Mouse (Mus musculus) lung, embryonic 15.5 days (tissue): Measurements from ENCODE around the gene Tmem136. TPM values are rescaled to one million over a fixed set of nuclear protein-coding genes. Genes with fewer than 3 reads are reported as not detected.

Experiments used
- ATAC-seq: fragments of 200-750 bp; cut with Nextera tagmentation; 2 replicates; pipeline ENCODE4 v1.8.0; 2017; ENCODE audit warnings: moderate number of reproducible peaks, borderline replicate concordance; ENCODE audit not compliant: low FRiP score, low TSS enrichment; ENCODE audit errors: extremely low read depth
- H3K27ac ChIP-seq: fragments of 300-500 bp; sonication (generic); 2 replicates; pipeline ENCODE4 v1.5.1; 2015; ENCODE audit warnings: moderate library complexity, mild to moderate bottlenecking, inconsistent platforms
- H3K27me3 ChIP-seq: fragments of 300-500 bp; sonication (generic); 2 replicates; pipeline ENCODE4 v1.6.1; 2015; ENCODE audit warnings: inconsistent platforms
- H3K36me3 ChIP-seq: fragments of 300-500 bp; sonication (generic); 2 replicates; pipeline ENCODE4 v1.6.1; 2015; ENCODE audit warnings: inconsistent platforms
- H3K4me1 ChIP-seq: fragments of 300-500 bp; sonication (generic); 2 replicates; pipeline ENCODE4 v1.6.1; 2015; ENCODE audit warnings: inconsistent platforms
- H3K4me2 ChIP-seq: fragments of 300-500 bp; sonication (generic); 2 replicates; pipeline ENCODE4 v1.6.1; 2015; ENCODE audit warnings: inconsistent platforms, mild to moderate bottlenecking, moderate library complexity
- H3K4me3 ChIP-seq: fragments of 300-500 bp; sonication (generic); 2 replicates; pipeline ENCODE4 v1.5.1; 2015; ENCODE audit warnings: mild to moderate bottlenecking, inconsistent platforms
- H3K9ac ChIP-seq: fragments of 300-500 bp; sonication (generic); 2 replicates; pipeline ENCODE4 v1.6.1; 2015; ENCODE audit warnings: inconsistent platforms
- H3K9me3 ChIP-seq: fragments of 300-500 bp; sonication (generic); 2 replicates; pipeline ENCODE4 v1.6.1; 2016; ENCODE audit warnings: inconsistent platforms
- WGBS: fragments of 180-500 bp; shearing (Covaris S2); methylation state at CpG from one replicate; pipeline ENCODE4 v1.1.7; 2015; 5-methylcytosine and 5-hydroxymethylcytosine counted together
- polyA plus RNA-seq: library from polyadenylated mRNA; unstranded; fragments of >200 nt; fragmentation: Nextera tagmentation; extraction: Ambion mirVana; gene quantifications from 2 replicates; pipeline ENCODE4 v1.2.1, GENCODE M21; 2015

Tmem136 gene
- polyA plus RNA-seq, 1 experiment from 2014 or later: 3.7 TPM

- WGBS: 87% methylated on average over 2 of the region's 2 CpGs
- Histone ChIP-seq H3K36me3 (no peaks in the 10 kb centered on the region), H3K4me2 (no peak overlapping the region), H3K4me3 (no peak overlapping the region), H3K4me1 (peaks cover 23% of the 10 kb centered on the region), H3K9me3 (no peaks in the 10 kb centered on the region), H3K27me3 (no peaks in the 10 kb centered on the region), H3K27ac (no peak overlapping the region), H3K9ac (no peak overlapping the region)
- ATAC-seq: no peak
Measured at GRCm38 (mm10) chr9:43070153-43070552, 46.2 kb downstream of the Tmem136 start.

- no peaks in the 10 kb centered on the region for H3K9me3 ChIP-seq
- WGBS: 63% methylated on average over 3 of the region's 3 CpGs
- no peak overlapping the region for H3K4me2 ChIP-seq
- no peak overlapping the region for H3K4me3 ChIP-seq
- H3K4me1 ChIP-seq: peaks cover 23% of the 10 kb centered on the region
- no peak overlapping the region for H3K27ac ChIP-seq
- ATAC-seq: no peak
- no peaks in the 10 kb centered on the region for H3K36me3 ChIP-seq
- no peaks in the 10 kb centered on the region for H3K27me3 ChIP-seq
- H3K9ac ChIP-seq: no peak overlapping the region
Measured at GRCm38 (mm10) chr9:43067896-43068295, 48.5 kb downstream of the Tmem136 start.

- Histone ChIP-seq H3K36me3 (no peaks in the 10 kb centered on the region), H3K9ac (no peak overlapping the region), H3K4me2 (no peak overlapping the region), H3K4me1 (peaks cover 19% of the 10 kb centered on the region), H3K4me3 (no peak overlapping the region), H3K9me3 (no peaks in the 10 kb centered on the region), H3K27me3 (no peaks in the 10 kb centered on the region), H3K27ac (no peak overlapping the region)
- no peak for ATAC-seq
- 90% methylated on average over 4 of the region's 4 CpGs for WGBS
Measured at GRCm38 (mm10) chr9:43065231-43065630, 51.1 kb downstream of the Tmem136 start.

GRCm38 (mm10) chr9:43061545-43061944, 54.8 kb downstream of the Tmem136 start:
- H3K27me3 ChIP-seq: no peaks in the 10 kb centered on the region
- H3K4me3 ChIP-seq: no peak overlapping the region
- no peak overlapping the region for H3K27ac ChIP-seq
- ATAC-seq: no peak
- no peak overlapping the region for H3K4me2 ChIP-seq
- WGBS: 40% methylated on average over 1 of the region's 1 CpGs
- no peaks in the 10 kb centered on the region for H3K9me3 ChIP-seq
- no peaks in the 10 kb centered on the region for H3K36me3 ChIP-seq
- peaks cover 3% of the 10 kb centered on the region for H3K4me1 ChIP-seq
- no peak overlapping the region for H3K9ac ChIP-seq

Other genes starting within 250 kb of the Tmem136 start
- 3.1 and 3.2 TPM in 2 replicates for gene Grik4, start 172.1 kb downstream of the Tmem136 start, polyA plus RNA-seq
- 12.5 and 14.3 TPM in 2 replicates for gene Arhgef12, start 9.3 kb downstream of the Tmem136 start, polyA plus RNA-seq
- 0.08 and 0.22 TPM in 2 replicates for gene Pou2f3, start 93.8 kb upstream of the Tmem136 start, polyA plus RNA-seq
- 48.9 and 54.2 TPM in 2 replicates for gene Oaf, start 123.3 kb upstream of the Tmem136 start, polyA plus RNA-seq
- gene Trim29, start 194.3 kb upstream of the Tmem136 start, polyA plus RNA-seq: 1.1 and 3.3 TPM in 2 replicates